Mouse (Mus musculus): Measurements from ENCODE around the gene Hhipl1.

Hhipl1 gene

GRCm38 (mm10) chr12:108278221-108278918, 27.7 kb upstream of the Hhipl1 start:
- peak in 1 of 2 experiments; percentile 16 for DNase-seq

- peak; percentile 32 to 53 for DNase-seq
Measured at GRCm38 (mm10) chr12:108284455-108285224, 21.4 kb upstream of the Hhipl1 start.

DNA sequence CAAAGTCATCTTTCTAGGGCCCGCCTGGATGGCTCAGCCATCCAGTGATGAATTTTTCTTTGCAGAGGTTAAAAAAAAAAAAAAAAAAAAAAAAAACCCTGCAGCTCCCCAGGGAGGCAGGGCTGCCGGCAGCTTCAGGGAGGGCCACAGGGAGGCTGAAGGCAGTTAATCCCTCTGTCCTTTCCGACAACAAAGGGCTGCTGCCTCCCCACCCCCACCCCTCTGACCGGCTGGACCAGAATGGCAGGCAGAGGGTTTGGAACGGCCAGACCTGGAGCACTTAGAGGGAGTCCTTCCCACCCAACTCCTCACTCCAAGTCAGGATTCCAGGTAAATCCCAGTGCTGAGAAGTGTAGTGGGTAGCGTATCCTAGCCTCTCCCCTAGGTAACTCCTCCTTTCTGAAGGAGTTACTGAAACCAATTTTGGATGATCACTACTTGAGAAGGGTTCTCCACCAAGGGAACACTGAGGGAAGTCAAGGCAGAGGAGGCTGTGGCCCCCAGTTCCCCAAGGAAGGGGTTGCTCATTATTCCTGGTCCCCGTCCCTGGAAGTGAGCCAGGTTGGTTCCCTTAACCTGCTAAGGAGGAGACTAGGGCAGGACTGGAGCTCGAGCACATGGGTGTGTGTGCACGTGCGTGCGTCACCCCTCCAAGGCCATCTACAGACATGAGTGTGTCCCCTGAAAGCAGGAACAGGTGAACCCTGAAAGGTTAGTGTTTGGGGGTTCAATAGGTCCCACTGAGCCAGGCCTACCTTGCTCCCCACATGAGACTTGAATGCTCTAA, 20.7 kb upstream of the Hhipl1 start:
- DNase-seq: peak in 1 of 2 experiments; percentile 15

DNA sequence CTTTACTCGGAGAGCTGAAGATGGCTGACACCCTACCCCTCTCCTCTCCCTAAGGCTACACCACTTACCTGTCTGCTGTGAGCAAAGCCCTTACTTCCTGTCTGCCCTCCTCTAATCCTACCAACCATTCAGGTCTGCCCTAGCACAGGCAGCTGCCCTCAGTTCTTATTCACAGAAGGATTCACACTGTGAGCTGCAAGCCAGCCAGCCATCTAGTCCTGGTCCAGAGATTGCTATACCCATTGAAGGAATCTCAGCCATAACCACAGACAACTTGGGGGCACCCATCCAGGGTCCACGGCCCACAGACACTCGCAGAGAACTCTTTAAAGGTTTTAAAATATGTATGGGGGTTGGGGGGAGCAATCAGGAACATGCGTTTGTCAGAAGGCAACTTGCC, 19.7 kb upstream of the Hhipl1 start:
- no peak for DNase-seq

DNA sequence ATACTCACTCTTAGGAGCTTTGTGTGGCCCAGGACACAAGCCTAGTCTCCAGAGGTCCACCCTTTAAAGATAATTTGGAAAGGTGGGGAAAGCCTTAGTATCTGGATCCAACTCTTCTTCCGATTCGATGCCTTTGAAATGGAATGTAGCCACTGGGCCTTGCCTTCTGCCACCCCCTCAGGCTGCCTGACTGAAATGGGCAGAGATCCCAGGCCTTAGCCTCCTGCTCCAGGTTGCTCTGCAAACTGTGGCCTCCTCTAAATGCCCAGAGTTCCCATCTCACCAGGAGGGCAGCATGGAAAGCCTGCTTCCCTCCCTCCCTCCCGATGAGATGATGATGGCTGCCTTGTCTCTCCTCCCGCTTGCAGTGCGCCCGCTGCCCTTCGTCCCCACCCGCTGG, 19.1 kb upstream of the Hhipl1 start:
- no peak for DNase-seq

DNA sequence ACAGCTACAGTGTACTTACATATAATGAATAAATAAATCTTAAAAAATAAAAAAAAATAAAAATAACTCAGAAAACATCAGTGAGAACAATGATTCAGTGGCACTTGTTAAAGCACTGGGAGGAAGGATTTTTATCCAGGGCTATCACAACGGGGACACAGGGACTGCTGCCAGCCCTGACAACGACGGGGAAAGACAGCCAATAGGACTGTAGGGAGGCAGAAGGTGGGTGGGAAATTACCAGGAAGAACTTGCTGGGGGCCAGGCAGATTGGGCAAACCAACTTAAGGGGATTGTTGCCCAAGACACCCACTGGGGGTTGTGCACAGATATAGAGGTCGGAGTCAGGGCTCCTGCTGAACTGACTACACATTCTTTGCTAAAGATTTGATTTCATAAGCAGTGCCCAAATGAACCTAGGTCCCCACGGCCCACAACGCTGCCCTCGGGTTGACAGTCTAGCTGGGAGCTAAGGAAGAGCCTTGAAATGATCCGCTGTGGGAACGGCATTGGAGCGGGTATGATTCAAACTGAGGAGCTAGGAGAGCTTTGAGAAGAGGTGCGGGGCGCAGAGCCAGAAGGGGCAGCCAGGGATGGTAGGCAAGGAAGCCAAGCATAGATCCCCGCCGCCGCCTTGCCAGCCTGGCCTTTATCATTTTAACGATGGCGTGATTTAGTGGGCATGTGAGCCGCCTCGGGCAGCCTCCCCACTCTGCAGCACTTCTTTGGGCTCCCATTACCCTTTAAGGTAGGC, 17.8 kb upstream of the Hhipl1 start:
- DNase-seq: no peak

- peak; percentile 46 to 61 for DNase-seq
Measured at GRCm38 (mm10) chr12:108292419-108292818, 13.7 kb upstream of the Hhipl1 start.

DNA sequence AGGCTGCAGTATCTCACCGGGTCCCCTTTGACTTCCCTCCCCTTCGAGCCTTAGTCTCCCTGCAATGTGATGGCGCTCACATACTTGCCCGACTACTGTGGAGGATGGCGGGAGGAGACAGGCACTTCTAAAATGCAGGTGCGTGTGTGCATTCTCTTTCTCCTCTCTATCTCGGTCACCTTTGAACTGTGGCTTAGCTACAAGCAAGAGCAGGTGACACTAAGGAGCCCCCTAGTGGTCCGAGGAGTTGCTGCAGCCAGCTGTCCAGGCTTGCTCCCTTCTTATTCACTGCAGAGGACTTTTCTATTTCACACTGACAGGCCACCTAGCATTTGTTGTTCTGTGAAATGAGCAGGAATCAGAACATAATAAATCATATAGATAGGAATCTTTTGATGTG, 13.1 kb upstream of the Hhipl1 start:
- DNase-seq: peak; percentile 86 to 87

- no peak for DNase-seq
Measured at GRCm38 (mm10) chr12:108294620-108295019, 11.4 kb upstream of the Hhipl1 start.

GRCm38 (mm10) chr12:108297033-108297432, 9.0 kb upstream of the Hhipl1 start:
- DNase-seq: peak; percentile 47 to 57

GRCm38 (mm10) chr12:108301006-108301405, 5.1 kb upstream of the Hhipl1 start:
- no peak for DNase-seq

DNA sequence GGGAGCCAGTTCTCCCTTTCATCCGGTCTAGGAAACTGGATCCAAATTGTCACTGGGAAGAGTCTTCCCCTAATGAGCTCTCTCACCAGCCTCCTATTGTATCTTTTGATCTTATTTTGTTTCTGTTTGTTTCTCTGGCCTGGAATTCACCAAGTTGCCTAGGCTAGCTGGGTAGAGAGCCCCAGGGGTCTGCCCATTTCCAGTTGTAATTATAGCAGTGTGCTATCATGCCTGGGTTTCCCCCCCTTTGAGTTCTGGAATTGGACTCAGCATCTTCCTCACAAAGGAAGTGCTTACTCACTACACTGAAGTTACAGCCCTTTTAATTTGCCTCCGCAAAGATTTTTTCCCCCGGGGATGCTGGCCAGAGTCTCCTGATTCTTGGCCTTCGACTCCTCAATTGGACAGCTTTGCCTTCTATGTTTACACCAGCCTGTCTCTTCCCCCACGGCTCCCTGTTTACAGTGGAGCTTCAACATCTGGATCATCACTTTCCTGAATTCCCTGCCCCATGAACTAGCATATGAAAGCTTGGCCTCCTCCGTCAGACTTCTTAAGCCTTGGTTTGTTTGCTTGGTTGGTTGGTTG, 2.2 kb upstream of the Hhipl1 start:
- DNase-seq: no peak

- no peak for DNase-seq
Measured at GRCm38 (mm10) chr12:108305172-108305571, 898 bp upstream of the Hhipl1 start.

DNA sequence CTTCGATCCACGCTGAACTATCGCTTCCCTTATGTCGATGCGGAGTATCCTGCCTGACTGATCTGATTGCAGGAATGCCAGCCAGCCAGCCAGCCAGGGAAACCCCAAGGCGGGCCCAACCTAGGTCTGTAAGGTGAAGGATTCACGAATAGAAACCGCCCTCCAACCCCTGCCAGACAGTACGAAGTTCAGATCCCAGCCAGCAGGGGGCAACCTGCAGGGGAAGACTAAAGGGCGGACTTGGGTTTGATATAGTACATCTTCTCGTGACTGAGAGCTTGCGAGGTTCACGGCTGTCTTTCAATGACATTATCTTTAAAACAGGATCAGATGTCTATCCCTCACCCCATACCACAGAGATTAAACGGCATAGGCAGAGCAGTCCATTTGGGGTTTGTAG, 1.5 kb downstream of the Hhipl1 start:
- DNase-seq: peak; percentile 84

GRCm38 (mm10) chr12:108308363-108308856, 2.3 kb downstream of the Hhipl1 start:
- DNase-seq: no peak

- no peak for DNase-seq
Measured at GRCm38 (mm10) chr12:108309116-108309794, 3.2 kb downstream of the Hhipl1 start.

DNA sequence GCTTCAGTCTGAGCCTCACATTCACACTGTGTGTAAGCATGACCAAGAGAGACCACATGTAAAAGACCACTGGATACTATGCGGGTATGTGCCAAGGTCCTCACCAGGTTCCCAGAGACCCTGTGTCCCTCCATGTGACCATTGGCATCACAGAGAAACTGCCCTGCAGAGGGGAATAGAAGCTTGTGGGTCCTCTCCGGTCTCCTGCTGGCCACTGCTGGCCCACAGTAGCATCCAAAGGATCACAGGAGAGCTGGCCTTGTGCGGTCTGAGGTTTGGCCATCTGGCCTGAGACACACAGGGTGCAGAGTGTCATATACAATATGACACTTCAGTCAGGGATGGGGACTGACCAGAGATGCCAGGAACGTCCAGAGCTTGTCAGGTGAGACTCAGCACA, 4.0 kb downstream of the Hhipl1 start:
- DNase-seq: no peak

DNA sequence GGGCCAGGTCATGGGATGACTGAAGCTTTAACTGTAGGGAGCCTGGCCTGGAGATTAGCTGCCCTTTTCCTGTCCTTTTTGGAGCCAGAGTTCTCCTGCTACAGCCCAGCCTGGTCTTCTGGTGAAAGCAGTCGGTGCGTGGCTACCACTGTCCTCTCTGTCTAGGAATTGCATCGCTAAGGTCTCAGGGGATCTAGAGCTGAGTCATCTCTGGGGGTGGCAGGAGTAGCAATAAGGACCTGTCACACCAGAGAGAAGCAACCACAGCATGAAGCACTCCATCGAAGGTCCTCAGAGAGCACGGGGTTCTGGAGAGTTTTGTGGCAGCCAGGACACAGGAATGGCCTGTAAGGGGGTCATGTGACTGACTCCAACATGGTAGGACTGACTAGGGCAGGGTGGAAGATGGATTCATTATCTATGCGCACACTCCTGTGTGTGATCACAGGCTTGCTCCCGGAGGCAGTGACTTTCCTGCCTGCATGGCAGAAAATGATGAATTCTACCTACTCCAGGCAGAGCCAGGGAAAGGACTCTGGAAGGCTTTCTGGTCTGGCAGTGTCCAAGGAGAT, 4.5 kb downstream of the Hhipl1 start:
- DNase-seq: no peak

- no peak for DNase-seq
Measured at GRCm38 (mm10) chr12:108311741-108312290, 5.7 kb downstream of the Hhipl1 start.

- DNase-seq: peak; percentile 52 to 68
Measured at GRCm38 (mm10) chr12:108312432-108312851, 6.4 kb downstream of the Hhipl1 start.

Measured in kidney, postnatal 4 days (tissue).